Mouse (Mus musculus) cerebral cortex, adult 2 months (tissue): ENCODE data around the gene Gm20883.

Experiments used
- WGBS: fragments of 180-500 bp; shearing (Covaris S2); methylation state at CpG from one replicate; pipeline ENCODE4 v1.1.7; 2018; 5-methylcytosine and 5-hydroxymethylcytosine counted together

Gm20883 gene

DNA sequence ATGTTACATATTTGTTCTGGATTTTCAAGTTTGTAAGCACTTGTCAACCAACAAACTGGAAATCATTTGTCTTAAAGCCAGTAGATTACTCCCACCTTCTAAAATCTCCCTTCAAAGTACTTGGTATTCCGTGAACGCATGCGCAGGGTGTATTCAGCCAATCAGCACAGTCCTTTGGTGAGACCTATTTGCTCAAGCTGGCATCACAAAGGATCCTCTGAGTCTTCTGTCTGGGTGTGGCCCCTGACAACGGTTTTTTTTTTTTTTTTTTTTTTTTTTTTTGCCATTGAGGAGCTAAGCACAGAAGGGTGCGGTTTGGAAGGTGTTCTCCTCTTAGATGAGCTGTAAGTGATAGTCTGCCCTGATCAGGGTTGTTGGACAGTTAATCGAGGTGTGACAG, at the start of gene Gm20883:
Gm20883 (plus strand) TSS at position 301 of the 400 bp plus-strand sequence.
- WGBS = no CpG with 5 or more reads among the region's 6 CpGs
